Mouse (Mus musculus) heart, embryonic 14.5 days (tissue): Measurements from ENCODE around the gene Mmp28. TPM values are rescaled to one million over a fixed set of nuclear protein-coding genes. Genes with fewer than 3 reads are reported as not detected.

Source experiments
- ATAC-seq: fragments of 200-750 bp; cut with Nextera tagmentation; 2 replicates; pipeline ENCODE4 v1.8.0; 2017; ENCODE audit warnings: low read depth, moderate TSS enrichment; ENCODE audit not compliant: insufficient number of reproducible peaks, insufficient read depth, low FRiP score
- H3K27ac ChIP-seq, 2 experiments: fragments of 200-500 bp in 1 of 2; fragments of 300-500 bp in 1 of 2; sonication (generic) in 1 of 2; replicated peaks in 1 of 2; 2 replicates each; pipeline ENCODE4 v1.5.1; 2012 to 2014; ENCODE audit warnings: low read depth in 2 of 2, low read length in 2 of 2, control low read depth in 1 of 2, mild to moderate bottlenecking in 1 of 2, mixed read lengths in 1 of 2; ENCODE audit not compliant: control insufficient read depth in 1 of 2, insufficient read depth in 1 of 2
- H3K27me3 ChIP-seq: fragments of 300-500 bp; sonication (generic); 2 replicates; pipeline ENCODE4 v1.6.1; 2014; ENCODE audit warnings: mild to moderate bottlenecking, low read length, control low read depth; ENCODE audit not compliant: control insufficient read depth, insufficient read depth
- H3K36me3 ChIP-seq: fragments of 300-500 bp; sonication (generic); 2 replicates; pipeline ENCODE4 v1.6.1; 2014; ENCODE audit warnings: mild to moderate bottlenecking, control low read depth, low read length, mixed read lengths; ENCODE audit not compliant: control insufficient read depth, insufficient read depth
- H3K4me1 ChIP-seq, 2 experiments: fragments of 200-500 bp in 1 of 2; fragments of 300-500 bp in 1 of 2; sonication (generic) in 1 of 2; 2 replicates each; pipeline ENCODE4 v1.6.1; 2012 to 2014; ENCODE audit warnings: low read length in 2 of 2, control low read depth in 1 of 2, mixed read lengths in 1 of 2; ENCODE audit not compliant: control insufficient read depth in 2 of 2, insufficient read depth in 2 of 2
- H3K4me2 ChIP-seq: fragments of 300-500 bp; sonication (generic); 2 replicates; pipeline ENCODE4 v1.6.1; 2014; ENCODE audit warnings: mild to moderate bottlenecking, low read length
- H3K4me3 ChIP-seq, 2 experiments: fragments of 200-500 bp in 1 of 2; fragments of 300-500 bp in 1 of 2; sonication (generic) in 1 of 2; 2 replicates each; pipeline ENCODE4 v1.5.1; 2012 to 2014; ENCODE audit warnings: low read length in 2 of 2, mild to moderate bottlenecking in 2 of 2, control low read depth in 1 of 2, low read depth in 1 of 2, moderate library complexity in 1 of 2; ENCODE audit not compliant: control insufficient read depth in 1 of 2, insufficient read depth in 1 of 2
- H3K9ac ChIP-seq: fragments of 300-500 bp; sonication (generic); 2 replicates; pipeline ENCODE4 v1.6.1; 2014; ENCODE audit warnings: mild to moderate bottlenecking, low read length
- H3K9me3 ChIP-seq: fragments of 300-500 bp; sonication (generic); 2 replicates; pipeline ENCODE4 v1.6.1; 2016; ENCODE audit warnings: low read length, control low read depth; ENCODE audit not compliant: control insufficient read depth
- WGBS: fragments of 180-500 bp; shearing (Covaris S2); extraction: QIAGEN DNeasy Blood & Tissue Kit; methylation state at CpG from one replicate; pipeline ENCODE4 v1.1.7; 2014; 5-methylcytosine and 5-hydroxymethylcytosine counted together
- polyA plus RNA-seq: library from polyadenylated mRNA; unstranded; fragments of >200 nt; fragmentation: Nextera tagmentation; extraction: Ambion mirVana; gene quantifications from 2 replicates; pipeline ENCODE4 v1.2.1, GENCODE M21; 2014

The Mmp28 gene
- 3.7 and 4.0 TPM in 2 replicates for polyA plus RNA-seq

DNA sequence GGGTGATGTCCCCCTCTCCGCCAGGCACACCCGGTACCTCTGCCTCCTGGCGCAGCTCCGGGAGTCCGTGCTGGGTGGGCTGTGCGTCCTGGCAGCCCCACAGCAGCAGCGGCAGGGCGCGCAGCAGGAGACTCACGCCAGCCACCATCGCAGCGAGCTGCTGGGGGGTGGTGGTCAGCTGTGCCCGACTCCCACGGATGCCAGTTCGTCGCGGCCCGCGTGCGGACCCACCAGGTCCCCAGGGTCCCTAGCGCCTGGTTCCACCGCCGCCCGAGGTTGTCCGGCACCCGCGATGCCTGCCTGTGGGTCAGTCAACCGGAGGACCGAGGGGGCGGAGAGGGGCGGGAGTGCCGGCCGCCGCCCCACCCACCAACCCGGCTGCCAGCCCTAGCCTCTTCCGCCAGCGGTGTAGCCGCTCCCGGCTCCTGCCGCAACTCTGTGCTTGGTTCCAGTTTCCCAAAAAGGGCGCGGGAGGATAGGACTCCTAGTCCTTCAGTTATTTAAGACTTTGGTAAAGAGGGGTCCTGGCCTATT is at the start of gene Mmp28:
Gene Mmp28, minus strand, starts transcription at position 361 of the 534 bp plus-strand sequence.
- ATAC-seq = 0 out of 2 replicates have a peak, but pooled peaks have one; percentile 11
- Histone ChIP-seq H3K27me3 (peaks cover 29% of the 10 kb centered on the region), H3K9ac (peak within 1 kb of the TSS; percentile 72), H3K4me1 (peaks cover 24 to 42% of the 10 kb centered on the region in 2 experiments), H3K9me3 (no peaks in the 10 kb centered on the region), H3K4me3 (peak within 1 kb of the TSS; percentile 57 to 72), H3K36me3 (no peaks in the 10 kb centered on the region), H3K4me2 (peak within 1 kb of the TSS; percentile 96), H3K27ac (no peak within 1 kb of the TSS)
- WGBS = under 1% methylated on average over 40 of the region's 42 CpGs

DNA sequence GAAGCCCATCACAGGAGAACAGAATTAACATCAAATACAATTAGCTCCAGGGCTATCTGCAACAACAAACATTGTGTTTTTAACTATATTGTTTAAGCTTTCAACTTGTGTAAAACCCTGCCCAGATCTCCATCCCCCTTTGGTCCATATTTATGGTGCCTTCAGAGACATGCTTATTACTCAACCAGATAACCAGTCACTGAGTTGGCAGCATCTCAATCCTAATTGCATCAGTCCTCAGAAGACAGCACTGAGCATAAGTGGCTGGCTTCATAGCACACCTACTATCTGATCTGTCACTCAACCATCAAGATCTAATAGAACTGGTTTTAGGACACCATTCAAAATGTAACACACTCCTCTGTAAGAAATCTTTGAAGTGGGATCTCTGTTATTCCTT is 46.6 kb upstream of the Mmp28 start:
- Histone ChIP-seq H3K4me2 (no peak overlapping the region), H3K4me1 (peaks cover 0 to 6% of the 10 kb centered on the region in 2 experiments; a peak in 2 of 4 replicates), H3K4me3 (no peak overlapping the region), H3K27me3 (no peaks in the 10 kb centered on the region), H3K9ac (no peak overlapping the region), H3K9me3 (no peaks in the 10 kb centered on the region), H3K36me3 (peaks cover 38% of the 10 kb centered on the region), H3K27ac (no peak overlapping the region)
- no peak for ATAC-seq

DNA sequence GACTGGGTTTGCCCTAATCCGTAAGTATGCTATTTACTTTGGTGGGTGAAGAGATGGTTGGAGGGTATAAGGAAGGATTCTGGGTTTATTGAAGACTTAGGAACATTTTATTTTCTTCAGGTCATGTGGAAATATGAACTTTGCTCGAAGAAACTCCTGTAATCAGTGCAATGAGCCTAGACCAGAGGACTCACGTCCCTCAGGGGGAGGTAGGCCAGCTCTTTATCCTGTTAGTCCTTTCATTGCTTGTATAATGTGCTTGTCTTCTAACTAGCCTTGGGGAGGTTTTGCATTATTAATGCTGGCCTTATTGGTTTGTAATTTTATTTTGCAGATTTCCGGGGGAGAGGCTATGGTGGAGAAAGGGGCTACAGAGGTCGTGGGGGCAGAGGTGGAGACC is 41.4 kb upstream of the Mmp28 start:
- H3K4me2 ChIP-seq = no peak overlapping the region
- H3K36me3 ChIP-seq = peaks cover 81% of the 10 kb centered on the region
- H3K27ac ChIP-seq = no peak overlapping the region
- no peak overlapping the region for H3K4me3 ChIP-seq
- H3K27me3 ChIP-seq = no peaks in the 10 kb centered on the region
- WGBS = 92% methylated on average over 5 of the region's 5 CpGs
- no peak overlapping the region for H3K9ac ChIP-seq
- H3K9me3 ChIP-seq = no peaks in the 10 kb centered on the region
- peaks cover 0 to 6% of the 10 kb centered on the region in 2 experiments; a peak in 2 of 4 replicates for H3K4me1 ChIP-seq
- no peak for ATAC-seq

DNA sequence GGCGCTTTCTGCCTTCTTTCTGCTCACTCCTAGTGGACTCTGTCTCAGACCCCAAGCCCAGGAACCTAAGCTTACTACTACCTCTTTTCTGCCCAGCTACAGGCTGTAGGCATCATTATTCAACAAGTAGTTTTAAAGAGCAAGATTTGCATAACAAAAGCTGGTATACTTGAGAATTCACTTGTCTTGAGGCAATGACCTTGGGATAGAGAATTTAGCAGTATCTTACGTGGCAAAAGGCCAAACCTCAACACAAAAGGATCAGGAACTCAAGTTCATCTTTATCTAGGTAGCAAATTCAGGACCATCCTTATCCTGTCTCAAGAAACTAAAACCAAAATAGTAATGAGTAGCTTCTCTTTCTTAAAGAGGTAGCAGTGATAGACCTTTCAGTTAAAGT is 32.7 kb upstream of the Mmp28 start:
- Histone ChIP-seq H3K4me2 (no peak overlapping the region), H3K4me1 (0 out of 4 replicates have a peak, but pooled peaks cover 0 to 4% of the 10 kb centered on the region in 2 experiments), H3K4me3 (no peak overlapping the region), H3K36me3 (peaks cover 59% of the 10 kb centered on the region), H3K9ac (no peak overlapping the region), H3K9me3 (no peaks in the 10 kb centered on the region), H3K27me3 (no peaks in the 10 kb centered on the region), H3K27ac (no peak overlapping the region)
- no peak for ATAC-seq
- WGBS = 80% methylated on average over 2 of the region's 2 CpGs

DNA sequence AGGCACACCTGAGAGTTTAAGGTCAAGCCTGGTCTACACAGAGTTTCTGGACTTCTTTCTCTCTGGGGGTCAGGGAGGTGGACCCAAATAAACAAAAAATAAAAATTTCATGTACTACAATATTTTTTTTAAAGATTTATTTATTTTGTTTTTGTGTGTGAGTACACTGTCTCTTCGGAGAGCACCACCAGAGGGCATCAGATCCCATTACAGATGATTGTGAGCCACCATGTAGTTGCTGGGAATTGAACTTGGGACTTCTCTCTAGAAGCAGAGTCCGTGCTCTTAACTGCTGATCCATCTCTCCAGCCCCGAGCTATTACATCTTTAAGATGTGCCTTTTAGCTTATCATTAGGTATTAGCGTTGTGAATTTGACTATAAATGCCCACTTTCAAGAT is 28.6 kb upstream of the Mmp28 start:
- Histone ChIP-seq H3K36me3 (peaks cover 57% of the 10 kb centered on the region), H3K9ac (no peak overlapping the region), H3K4me3 (no peak overlapping the region), H3K4me2 (no peak overlapping the region), H3K4me1 (0 out of 4 replicates have a peak, but pooled peaks cover 0 to 4% of the 10 kb centered on the region in 2 experiments), H3K9me3 (no peaks in the 10 kb centered on the region), H3K27me3 (no peaks in the 10 kb centered on the region), H3K27ac (no peak overlapping the region)
- WGBS = 82% methylated on average over 4 of the region's 4 CpGs
- no peak for ATAC-seq

DNA sequence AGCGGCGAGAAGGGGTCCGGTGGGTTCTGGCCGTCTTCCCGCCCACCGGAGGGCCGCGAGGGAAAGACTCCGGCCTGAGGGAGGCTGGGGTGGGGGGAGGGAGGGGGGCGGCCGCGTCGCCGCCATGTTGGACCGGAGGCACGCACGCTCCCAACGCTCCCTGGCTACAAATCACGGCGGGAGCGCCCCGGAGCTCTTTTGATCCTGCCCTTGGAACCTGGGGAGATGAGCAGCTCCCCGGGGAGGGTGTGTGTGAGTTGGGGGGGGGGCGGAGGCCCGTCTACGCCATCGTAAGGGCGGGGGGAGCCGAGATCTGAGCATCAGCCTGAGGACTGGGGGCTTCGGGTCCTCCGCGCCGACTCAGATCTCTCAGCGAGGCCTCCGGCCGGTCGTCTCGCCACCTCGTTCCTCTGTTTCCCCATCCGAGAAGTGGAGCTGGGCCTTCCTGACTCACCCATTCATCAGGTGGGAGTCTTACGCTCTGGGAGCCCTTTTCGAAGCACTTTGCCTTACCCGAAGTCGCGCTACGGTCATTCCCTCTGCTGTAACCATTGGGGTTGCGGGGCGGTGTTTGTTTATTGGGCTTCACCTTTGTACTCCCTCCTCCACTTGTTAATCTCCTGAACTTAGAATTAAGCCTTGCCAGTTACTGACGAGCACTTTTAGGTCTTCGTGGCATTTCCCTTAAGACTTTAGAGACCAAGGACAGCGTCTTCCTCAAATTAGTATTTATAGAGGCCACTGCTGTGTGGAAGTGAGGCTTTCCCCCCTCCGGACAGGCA is 10.6 kb upstream of the Mmp28 start:
- H3K4me2 ChIP-seq = peak overlapping the region; percentile 77
- H3K4me3 ChIP-seq = peak overlapping the region; percentile 87 to 93
- H3K9me3 ChIP-seq = peaks cover 3% of the 10 kb centered on the region; the same call in 1 of the 2 replicates
- H3K9ac ChIP-seq = peak overlapping the region; percentile 92
- under 1% methylated on average over 51 of the region's 52 CpGs for WGBS
- peak overlapping the region; percentile 89 to 97 for H3K27ac ChIP-seq
- peak; percentile 70 for ATAC-seq
- peaks cover 24% of the 10 kb centered on the region for H3K36me3 ChIP-seq
- no peaks in the 10 kb centered on the region for H3K27me3 ChIP-seq
- peaks cover 7 to 19% of the 10 kb centered on the region in 2 experiments for H3K4me1 ChIP-seq

DNA sequence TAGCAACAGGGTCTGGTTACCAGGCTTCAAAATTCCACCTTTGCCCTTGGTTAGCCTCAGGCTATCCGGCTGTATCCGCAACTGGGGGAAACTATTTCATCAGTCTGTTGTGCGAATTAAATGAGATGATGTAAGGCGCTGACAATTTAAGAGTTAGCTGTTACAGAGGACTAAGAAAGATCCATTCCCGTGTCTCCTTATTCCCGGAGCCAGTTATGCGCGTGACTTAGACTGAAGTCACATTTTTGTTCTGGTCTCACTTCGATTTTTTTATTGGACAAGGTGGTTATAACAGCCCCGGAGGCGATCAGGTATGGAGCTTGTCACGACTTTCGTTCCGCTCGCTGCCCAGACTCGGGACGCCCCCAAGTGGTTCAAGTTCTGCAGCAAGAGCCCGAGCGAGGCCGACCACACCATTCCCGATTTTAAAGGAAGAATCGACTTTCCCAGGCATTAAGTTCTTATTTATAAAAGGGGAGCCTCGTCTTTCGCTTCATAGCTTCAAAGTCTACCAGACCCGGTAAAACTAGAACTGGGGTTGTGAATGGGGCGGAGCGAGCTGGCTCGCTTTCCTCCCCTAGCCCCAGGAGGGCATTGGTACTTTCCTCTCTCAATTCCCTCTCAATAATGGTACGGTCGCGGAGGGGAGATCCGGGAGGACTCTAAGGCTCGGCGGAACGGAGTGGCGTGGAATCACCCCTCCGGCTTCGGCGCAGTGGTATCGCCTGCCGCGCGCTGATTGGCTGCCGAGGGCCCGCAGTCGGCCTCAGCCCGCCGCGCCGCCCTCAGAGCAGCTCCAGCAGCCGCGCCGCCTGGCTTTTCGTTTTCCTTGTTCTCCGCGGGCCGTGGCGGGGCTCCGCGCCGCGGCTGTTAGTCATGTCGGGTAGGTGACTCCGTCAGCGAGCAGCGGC is 9.7 kb upstream of the Mmp28 start, which contains the start of gene Taf15:
Gene Taf15, plus strand, starts transcription at position 763 of the 911 bp plus-strand sequence.
- Histone ChIP-seq H3K9me3 (peaks cover 3% of the 10 kb centered on the region; the same call in 1 of the 2 replicates), H3K4me1 (peaks cover 10 to 25% of the 10 kb centered on the region in 2 experiments), H3K36me3 (peaks cover 18% of the 10 kb centered on the region), H3K4me3 (peak within 1 kb of the TSS; percentile 87 to 93), H3K27me3 (no peaks in the 10 kb centered on the region), H3K4me2 (peak within 1 kb of the TSS; percentile 77), H3K27ac (peak within 1 kb of the TSS; percentile 89 to 97), H3K9ac (peak within 1 kb of the TSS; percentile 92)
- WGBS = under 1% methylated on average over 66 of the region's 66 CpGs
- peak; percentile 98 for ATAC-seq
